Mouse (Mus musculus) heart, postnatal 25 days (tissue): ENCODE results near the gene Mbd6. TPM values are rescaled to one million over a fixed set of nuclear protein-coding genes. Genes with fewer than 3 reads are reported as not detected.

ENCODE experiments used
- total RNA-seq, 2 experiments: library from RNA; stranded (reverse); gene quantifications; 2 replicates each; pipeline ENCODE4 v1.2.3; 2021

Gene Mbd6
- total RNA-seq, 2 experiments from 2014 or later = 20.9 to 21.4 TPM

Other genes with a start within 250 kb of the Mbd6 start
- 1 to 10 TPM; 6.1 to 6.9 TPM for gene Mettl1, start 247.6 kb downstream of the Mbd6 start, total RNA-seq
- under 1 TPM in 1 of 2 experiments, not detected in 1; 0.11 TPM for gene Eef1akmt3, start 247.5 kb downstream of the Mbd6 start, total RNA-seq
- under 1 TPM in 1 of 2 experiments, not detected in 1; 0.14 TPM for gene Cyp27b1, start 240.8 kb downstream of the Mbd6 start, total RNA-seq
- gene March9, start 228.8 kb downstream of the Mbd6 start, total RNA-seq = 1 to 10 TPM; 2.3 to 2.5 TPM
- gene Cdk4, start 225.5 kb downstream of the Mbd6 start, total RNA-seq = 10 to 100 TPM; 76.1 to 83.3 TPM
- 10 to 100 TPM; 43.4 to 47.4 TPM for gene Tspan31, start 218.8 kb downstream of the Mbd6 start, total RNA-seq
- 1 to 10 TPM; 5.9 to 7.3 TPM for gene Agap2, start 213.7 kb downstream of the Mbd6 start, total RNA-seq
- gene Os9, start 167.9 kb downstream of the Mbd6 start, total RNA-seq = 10 to 100 TPM; 25.0 to 25.1 TPM
- 1 to 10 TPM; 1.5 to 1.6 TPM for gene B4galnt1, start 123.8 kb downstream of the Mbd6 start, total RNA-seq
- gene Slc26a10, start 108.4 kb downstream of the Mbd6 start, total RNA-seq = 10 to 100 TPM; 18.2 to 29.2 TPM
- 10 to 100 TPM; 10.9 to 12.7 TPM for gene Arhgef25, start 98.9 kb downstream of the Mbd6 start, total RNA-seq
- 10 to 100 TPM; 26.3 to 28.6 TPM for gene Dtx3, start 93.3 kb downstream of the Mbd6 start, total RNA-seq
- 10 to 100 TPM; 23.3 to 24.6 TPM for gene Pip4k2c, start 77.4 kb downstream of the Mbd6 start, total RNA-seq
- gene Kif5a, start 25.7 kb downstream of the Mbd6 start, total RNA-seq = under 1 TPM; 0.45 to 0.49 TPM
- gene Dctn2, start 22.6 kb downstream of the Mbd6 start, total RNA-seq = 100 to 1,000 TPM; 136 to 142 TPM
- gene Mars, start 22.8 kb upstream of the Mbd6 start, total RNA-seq = 10 to 100 TPM; 37.9 to 38.9 TPM
- gene Arhgap9, start 32.9 kb upstream of the Mbd6 start, total RNA-seq = 1 to 10 TPM; 3.0 to 3.4 TPM
- gene Gli1, start 53.0 kb upstream of the Mbd6 start, total RNA-seq = 1 to 10 TPM in 1 of 2 experiments, under 1 TPM in 1; 0.89 to 1.1 TPM
- gene Inhbe, start 65.4 kb upstream of the Mbd6 start, total RNA-seq = not detected
- not detected for gene Inhbc, start 81.4 kb upstream of the Mbd6 start, total RNA-seq
- 100 to 1,000 TPM; 145 to 159 TPM for gene R3hdm2, start 91.3 kb upstream of the Mbd6 start, total RNA-seq
- under 1 TPM; 0.22 to 0.70 TPM for gene Stac3, start 212.7 kb upstream of the Mbd6 start, total RNA-seq
- 10 to 100 TPM; 22.6 to 33.1 TPM for gene Ndufa4l2, start 225.9 kb upstream of the Mbd6 start, total RNA-seq
- gene Shmt2, start 233.4 kb upstream of the Mbd6 start, total RNA-seq = 10 to 100 TPM; 44.3 TPM
- under 1 TPM; 0.31 to 0.34 TPM for gene Nxph4, start 245.5 kb upstream of the Mbd6 start, total RNA-seq